Mouse (Mus musculus): ENCODE data around the gene Slc2a12. TPM values are rescaled to one million over a fixed set of nuclear protein-coding genes. Genes with fewer than 3 reads are reported as not detected.

Slc2a12 gene
- polyA plus RNA-seq, 1 experiment from 2014 or later = 1.5 TPM

GRCm38 (mm10) chr10:22631103-22631502 is 13.7 kb upstream of the Slc2a12 start:
- Histone ChIP-seq H3K4me1 (replicated peaks) (0 out of 2 replicates have a peak, but pooled peaks cover 2% of the 10 kb centered on the region), H3K27ac (no peak overlapping the region), H3K9ac (replicated peaks) (no peak overlapping the region), H3K9me3 (no peaks in the 10 kb centered on the region), H3K4me2 (no peak overlapping the region), H3K4me3 (replicated peaks) (no peak overlapping the region), H3K36me3 (no peaks in the 10 kb centered on the region), H3K27me3 (no peaks in the 10 kb centered on the region)
- WGBS = 82% methylated on average over 4 of the region's 4 CpGs
- no peak for ATAC-seq (ENCODE audit: insufficient number of reproducible peaks, insufficient read depth, low FRiP score, low TSS enrichment, low read depth)

- Histone ChIP-seq H3K4me3 (replicated peaks) (no peak overlapping the region), H3K9me3 (no peaks in the 10 kb centered on the region), H3K9ac (replicated peaks) (no peak overlapping the region), H3K4me1 (replicated peaks) (0 out of 2 replicates have a peak, but pooled peaks cover 2% of the 10 kb centered on the region), H3K4me2 (no peak overlapping the region), H3K27me3 (no peaks in the 10 kb centered on the region), H3K27ac (no peak overlapping the region), H3K36me3 (no peaks in the 10 kb centered on the region)
- no peak for ATAC-seq (ENCODE audit: insufficient number of reproducible peaks, insufficient read depth, low FRiP score, low TSS enrichment, low read depth)
- 85% methylated on average over 7 of the region's 7 CpGs for WGBS
Observed at GRCm38 (mm10) chr10:22631528-22631927, 13.3 kb upstream of the Slc2a12 start.

GRCm38 (mm10) chr10:22631956-22632355 is 12.9 kb upstream of the Slc2a12 start:
- H3K36me3 ChIP-seq = no peaks in the 10 kb centered on the region
- H3K27ac ChIP-seq = no peak overlapping the region
- 69% methylated on average over 4 of the region's 4 CpGs for WGBS
- 0 out of 2 replicates have a peak, but pooled peaks cover 2% of the 10 kb centered on the region for H3K4me1 ChIP-seq (replicated peaks)
- H3K4me3 ChIP-seq (replicated peaks) = no peak overlapping the region
- ATAC-seq (ENCODE audit: insufficient number of reproducible peaks, insufficient read depth, low FRiP score, low TSS enrichment, low read depth) = no peak
- no peaks in the 10 kb centered on the region for H3K27me3 ChIP-seq
- no peak overlapping the region for H3K9ac ChIP-seq (replicated peaks)
- H3K4me2 ChIP-seq = no peak overlapping the region
- no peaks in the 10 kb centered on the region for H3K9me3 ChIP-seq

GRCm38 (mm10) chr10:22633406-22634306 is 11.2 kb upstream of the Slc2a12 start:
- no peak overlapping the region for H3K9ac ChIP-seq (replicated peaks)
- H3K9me3 ChIP-seq = no peaks in the 10 kb centered on the region
- 46% methylated on average over 6 of the region's 6 CpGs for WGBS
- no peaks in the 10 kb centered on the region for H3K27me3 ChIP-seq
- no peak overlapping the region for H3K27ac ChIP-seq
- no peak overlapping the region for H3K4me2 ChIP-seq
- no peaks in the 10 kb centered on the region for H3K36me3 ChIP-seq
- no peak for ATAC-seq (ENCODE audit: insufficient number of reproducible peaks, insufficient read depth, low FRiP score, low TSS enrichment, low read depth)
- no peak overlapping the region for H3K4me3 ChIP-seq (replicated peaks)
- H3K4me1 ChIP-seq (replicated peaks) = 0 out of 2 replicates have a peak, but pooled peaks cover 2% of the 10 kb centered on the region

GRCm38 (mm10) chr10:22637241-22637640 is 7.6 kb upstream of the Slc2a12 start:
- Histone ChIP-seq H3K4me3 (replicated peaks) (no peak overlapping the region), H3K27me3 (no peaks in the 10 kb centered on the region), H3K9me3 (no peaks in the 10 kb centered on the region), H3K27ac (no peak overlapping the region), H3K36me3 (no peaks in the 10 kb centered on the region), H3K4me1 (replicated peaks) (0 out of 2 replicates have a peak, but pooled peaks cover 2% of the 10 kb centered on the region), H3K4me2 (no peak overlapping the region), H3K9ac (replicated peaks) (no peak overlapping the region)
- ATAC-seq (ENCODE audit: insufficient number of reproducible peaks, insufficient read depth, low FRiP score, low TSS enrichment, low read depth) = no peak
- WGBS = 37% methylated on average over 3 of the region's 3 CpGs

GRCm38 (mm10) chr10:22644171-22644570 is 640 bp upstream of the Slc2a12 start:
- WGBS = 75% methylated on average over 9 of the region's 9 CpGs
- Histone ChIP-seq H3K27me3 (no peaks in the 10 kb centered on the region), H3K36me3 (no peaks in the 10 kb centered on the region), H3K27ac (peak overlapping the region; percentile 84; the same call in 1 of the 2 replicates), H3K4me2 (peak overlapping the region; percentile 60; the same call in 1 of the 2 replicates), H3K9ac (replicated peaks) (no peak overlapping the region), H3K4me3 (replicated peaks) (no peak overlapping the region), H3K9me3 (peaks cover 7% of the 10 kb centered on the region; the same call in 1 of the 2 replicates), H3K4me1 (replicated peaks) (no peaks in the 10 kb centered on the region; the same call in 1 of the 2 replicates)
- no peak for ATAC-seq (ENCODE audit: insufficient number of reproducible peaks, insufficient read depth, low FRiP score, low TSS enrichment, low read depth)

GRCm38 (mm10) chr10:22648702-22649101 is 3.9 kb downstream of the Slc2a12 start:
- Histone ChIP-seq H3K4me3 (replicated peaks) (no peak overlapping the region), H3K27ac (0 out of 2 replicates have a peak overlapping the region, but pooled peaks have one; percentile 4)
- ATAC-seq (ENCODE audit: insufficient number of reproducible peaks, insufficient read depth, low FRiP score, low TSS enrichment, low read depth) = no peak

GRCm38 (mm10) chr10:22653820-22654219 is 9.0 kb downstream of the Slc2a12 start:
- Histone ChIP-seq H3K9me3 (no peaks in the 10 kb centered on the region), H3K4me2 (no peak overlapping the region), H3K27me3 (no peaks in the 10 kb centered on the region), H3K4me3 (replicated peaks) (no peak overlapping the region), H3K4me1 (replicated peaks) (peaks cover 10% of the 10 kb centered on the region), H3K27ac (no peak overlapping the region), H3K9ac (replicated peaks) (no peak overlapping the region), H3K36me3 (no peaks in the 10 kb centered on the region)
- ATAC-seq (ENCODE audit: insufficient number of reproducible peaks, insufficient read depth, low FRiP score, low TSS enrichment, low read depth) = no peak
- WGBS = 35% methylated on average over 6 of the region's 6 CpGs

More at GRCm38 (mm10) chr10:22648702-22649101, 3.9 kb downstream of the Slc2a12 start:
- no peak overlapping the region for H3K4me2 ChIP-seq
- no peaks in the 10 kb centered on the region for H3K27me3 ChIP-seq
- H3K9ac ChIP-seq (replicated peaks) = no peak overlapping the region
- no peaks in the 10 kb centered on the region for H3K36me3 ChIP-seq
- peaks cover 7% of the 10 kb centered on the region; the same call in 1 of the 2 replicates for H3K9me3 ChIP-seq
- peaks cover under 1% of the 10 kb centered on the region for H3K4me1 ChIP-seq (replicated peaks)
- 71% methylated on average over 4 of the region's 4 CpGs for WGBS

- Histone ChIP-seq H3K4me1 (replicated peaks) (peaks cover 18% of the 10 kb centered on the region), H3K27ac (peak overlapping the region; percentile 67; the same call in 1 of the 2 replicates), H3K36me3 (no peaks in the 10 kb centered on the region), H3K27me3 (no peaks in the 10 kb centered on the region), H3K9me3 (no peaks in the 10 kb centered on the region), H3K4me3 (replicated peaks) (no peak overlapping the region), H3K9ac (replicated peaks) (no peak overlapping the region), H3K4me2 (peak overlapping the region; percentile 36)
- 38% methylated on average over 23 of the region's 23 CpGs for WGBS
- ATAC-seq (ENCODE audit: insufficient number of reproducible peaks, insufficient read depth, low FRiP score, low TSS enrichment, low read depth) = peak; percentile 83
Observed at GRCm38 (mm10) chr10:22658534-22659385, 13.9 kb downstream of the Slc2a12 start.

GRCm38 (mm10) chr10:22659386-22659725 is 14.5 kb downstream of the Slc2a12 start:
- Histone ChIP-seq H3K4me2 (no peak overlapping the region), H3K36me3 (no peaks in the 10 kb centered on the region)

More at GRCm38 (mm10) chr10:22659386-22659725, 14.5 kb downstream of the Slc2a12 start:
- Histone ChIP-seq H3K9ac (replicated peaks) (no peak overlapping the region), H3K4me3 (replicated peaks) (no peak overlapping the region), H3K4me1 (replicated peaks) (peaks cover 15% of the 10 kb centered on the region), H3K27ac (peak overlapping the region; percentile 67; the same call in 1 of the 2 replicates), H3K9me3 (no peaks in the 10 kb centered on the region), H3K27me3 (no peaks in the 10 kb centered on the region)
- no peak for ATAC-seq (ENCODE audit: insufficient number of reproducible peaks, insufficient read depth, low FRiP score, low TSS enrichment, low read depth)
- 91% methylated on average over 10 of the region's 10 CpGs for WGBS

Data from limb, embryonic 12.5 days (tissue).